Mouse (Mus musculus) testis, postnatal 14 days (tissue): Measurements from ENCODE around the gene Acbd4.

Experiments
- DNase-seq: peaks from one replicate; pipeline ENCODE4 v3.0.0; 2021; ENCODE audit warnings: low spot score

Gene Acbd4

DNA sequence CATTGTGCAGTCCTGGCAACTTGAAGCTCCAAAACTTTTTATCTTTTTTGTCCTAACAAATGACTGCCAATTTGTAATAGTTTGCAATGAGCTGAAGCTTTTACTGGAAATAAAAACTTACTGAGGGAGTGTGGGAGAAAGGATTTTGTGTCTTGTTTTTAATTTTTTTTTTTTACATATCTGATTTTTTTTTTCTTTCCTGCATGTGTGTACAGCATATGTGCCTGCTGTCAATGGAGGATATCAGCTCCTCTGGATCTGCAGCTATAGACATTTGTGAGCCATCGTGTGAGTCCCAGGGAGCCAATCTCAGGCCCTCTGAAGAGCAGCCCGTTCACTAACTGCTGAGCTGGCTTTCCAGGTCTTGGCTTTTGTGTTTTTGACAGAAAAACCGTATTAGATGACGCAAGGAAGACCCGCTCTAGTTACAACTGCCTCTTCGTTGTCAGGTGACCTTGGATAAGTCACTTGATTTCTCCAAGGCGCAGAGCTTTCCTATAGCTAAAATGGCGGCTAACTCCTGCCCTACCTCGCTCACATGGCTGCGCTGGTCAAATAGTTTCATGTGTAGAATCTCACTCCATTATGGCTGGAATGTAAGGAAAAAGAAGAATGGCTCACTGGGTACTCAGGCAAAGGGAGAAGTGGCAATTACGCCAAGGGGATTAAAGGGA lies 12.9 kb downstream of the Acbd4 start:
- DNase-seq: no peak

DNA sequence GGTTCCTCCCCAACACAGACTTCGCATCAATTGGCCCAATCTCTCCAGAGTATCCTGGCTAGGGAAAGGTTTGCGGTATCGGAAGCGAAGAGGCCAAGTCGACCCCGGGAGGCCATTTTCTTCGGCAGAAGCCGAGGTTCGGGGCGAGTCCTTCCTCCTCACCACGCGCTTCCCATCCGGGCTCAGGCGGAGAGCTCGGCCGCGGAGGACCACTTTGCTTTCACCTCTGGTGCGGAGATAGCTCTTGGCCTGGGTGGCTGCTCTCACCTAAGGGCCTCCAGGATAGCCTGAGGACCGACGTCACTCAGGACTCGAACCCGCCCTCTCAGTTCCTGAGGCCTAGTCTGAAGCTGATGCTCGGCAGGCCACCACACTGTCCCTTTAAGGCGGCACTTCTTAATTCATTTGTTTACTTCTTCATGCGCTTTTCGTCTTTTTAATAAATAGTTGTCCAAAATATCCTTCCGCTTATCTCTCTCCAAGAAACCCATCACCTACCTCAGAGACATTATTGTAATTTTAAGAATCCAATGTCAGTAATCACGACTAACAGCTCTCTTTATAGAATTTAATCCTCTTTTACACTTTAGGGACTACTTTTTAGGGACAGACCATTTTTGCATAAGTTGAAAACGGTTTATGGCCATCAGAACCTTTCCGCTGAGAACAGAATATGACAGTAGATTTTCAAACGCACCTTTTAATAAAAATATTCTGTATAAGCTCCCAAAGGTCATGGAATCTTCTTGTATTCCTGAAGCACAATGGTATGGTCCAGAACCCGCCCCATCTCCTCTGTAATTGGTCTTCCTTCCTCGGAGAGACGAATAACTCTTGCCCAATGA lies 13.9 kb downstream of the Acbd4 start:
- peak; percentile 89 for DNase-seq

DNA sequence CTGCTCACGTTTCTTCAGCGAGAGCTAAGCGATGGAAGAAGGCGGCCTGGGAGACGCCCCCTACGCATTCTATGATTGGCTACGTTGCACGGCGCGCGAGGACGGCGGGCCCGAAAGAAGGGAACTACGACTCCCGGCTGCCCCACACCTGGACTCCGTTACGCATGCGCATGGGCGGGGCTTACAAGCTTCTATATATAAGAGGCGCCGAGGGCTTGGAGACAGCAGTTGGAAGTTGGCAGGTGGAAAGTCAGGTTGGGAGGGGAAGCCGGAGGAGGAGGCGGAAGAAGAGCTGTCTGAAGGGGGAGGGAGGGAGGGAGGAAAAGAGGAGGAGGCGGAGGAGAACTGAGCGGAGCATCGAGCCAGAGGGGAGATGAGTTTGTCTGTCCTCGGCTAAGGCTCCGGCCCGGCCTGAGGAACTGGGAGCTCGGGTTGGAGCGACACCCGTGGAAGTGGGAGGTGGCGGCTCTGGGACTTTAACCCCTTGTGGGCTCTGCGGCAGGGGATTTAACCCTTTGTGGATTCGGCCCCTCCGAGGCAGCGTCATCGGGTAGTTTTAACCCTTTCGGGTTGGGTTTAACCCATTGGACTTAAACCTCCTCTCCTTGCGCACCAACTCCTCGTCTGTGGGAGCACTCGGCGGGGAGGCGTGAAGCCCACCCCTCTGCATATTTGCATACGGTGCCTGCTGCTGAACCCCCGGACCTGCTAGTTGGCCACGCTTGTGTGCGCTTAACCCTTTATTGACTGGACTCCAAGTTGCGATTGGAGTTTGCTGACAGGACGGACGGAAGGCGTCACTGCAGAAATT lies 14.7 kb downstream of the Acbd4 start, which contains the start of gene Hexim1:
Gene Hexim1 (plus strand): TSS at position 224 of the 811 bp plus-strand sequence.
- peak; percentile 99 for DNase-seq

- DNase-seq: peak; percentile 73
Observed at GRCm38 (mm10) chr11:103116959-103117590, 15.6 kb downstream of the Acbd4 start.

DNA sequence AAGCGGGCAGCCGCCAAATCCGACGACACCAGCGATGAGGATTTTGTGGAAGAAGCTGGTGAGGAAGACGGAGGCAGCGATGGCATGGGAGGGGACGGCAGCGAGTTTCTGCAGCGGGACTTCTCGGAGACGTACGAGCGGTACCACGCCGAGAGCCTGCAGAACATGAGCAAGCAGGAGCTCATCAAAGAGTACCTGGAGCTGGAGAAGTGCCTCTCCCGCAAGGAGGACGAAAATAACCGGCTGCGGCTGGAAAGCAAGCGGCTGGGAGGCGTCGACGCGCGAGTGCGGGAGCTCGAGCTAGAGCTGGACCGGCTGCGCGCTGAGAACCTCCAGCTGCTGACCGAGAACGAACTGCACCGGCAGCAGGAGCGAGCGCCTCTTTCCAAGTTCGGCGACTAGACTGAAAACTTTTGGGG lies 16.1 kb downstream of the Acbd4 start:
- no peak for DNase-seq

GRCm38 (mm10) chr11:103118866-103119265 lies 17.4 kb downstream of the Acbd4 start:
- DNase-seq: no peak

DNA sequence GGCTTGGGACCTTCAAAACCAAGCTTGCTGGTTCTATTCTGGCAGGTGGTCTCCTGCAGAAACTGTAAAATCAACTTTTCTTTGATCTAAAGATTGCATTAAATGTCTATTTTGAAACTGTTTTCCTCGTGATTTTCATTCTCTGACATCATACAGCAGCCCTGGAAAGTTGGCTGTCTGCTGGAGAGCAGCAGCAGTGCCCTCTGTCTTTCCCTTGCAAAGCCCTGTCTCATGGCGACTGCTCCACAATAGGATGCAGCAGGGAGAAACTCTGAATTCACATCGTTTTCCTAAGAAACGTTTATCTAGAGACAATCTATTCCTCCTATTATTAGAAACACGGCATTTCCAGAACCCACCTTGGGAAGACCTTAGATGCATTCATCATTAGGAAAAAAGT lies 18.1 kb downstream of the Acbd4 start:
- no peak for DNase-seq

DNA sequence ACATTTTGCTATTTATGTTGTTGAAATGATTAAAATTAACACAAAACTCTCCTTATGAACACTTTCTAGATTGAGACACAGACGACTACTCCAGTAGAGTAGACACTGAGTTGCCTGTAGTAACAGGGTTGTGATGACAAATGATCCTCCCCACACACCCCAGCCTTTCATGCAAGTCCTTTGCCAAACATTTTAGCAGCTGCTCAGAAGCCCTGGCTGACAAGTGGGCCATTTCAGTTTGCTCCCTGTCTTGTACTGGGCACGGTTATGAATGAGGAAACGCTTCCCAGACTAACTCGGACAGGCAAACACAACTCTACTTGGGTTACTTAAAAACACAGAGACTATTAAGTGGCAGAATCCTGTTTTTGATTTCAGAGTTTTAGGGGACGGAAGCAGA lies 18.8 kb downstream of the Acbd4 start:
- no peak for DNase-seq

GRCm38 (mm10) chr11:103131701-103132575 lies 30.5 kb downstream of the Acbd4 start, which contains the start of gene Hexim2:
Gene Hexim2 (plus strand): TSS chr11:103132429.
- peak; percentile 83 for DNase-seq

- peak; percentile 100 for DNase-seq
Observed at GRCm38 (mm10) chr11:103132576-103133455, 31.3 kb downstream of the Acbd4 start.

DNA sequence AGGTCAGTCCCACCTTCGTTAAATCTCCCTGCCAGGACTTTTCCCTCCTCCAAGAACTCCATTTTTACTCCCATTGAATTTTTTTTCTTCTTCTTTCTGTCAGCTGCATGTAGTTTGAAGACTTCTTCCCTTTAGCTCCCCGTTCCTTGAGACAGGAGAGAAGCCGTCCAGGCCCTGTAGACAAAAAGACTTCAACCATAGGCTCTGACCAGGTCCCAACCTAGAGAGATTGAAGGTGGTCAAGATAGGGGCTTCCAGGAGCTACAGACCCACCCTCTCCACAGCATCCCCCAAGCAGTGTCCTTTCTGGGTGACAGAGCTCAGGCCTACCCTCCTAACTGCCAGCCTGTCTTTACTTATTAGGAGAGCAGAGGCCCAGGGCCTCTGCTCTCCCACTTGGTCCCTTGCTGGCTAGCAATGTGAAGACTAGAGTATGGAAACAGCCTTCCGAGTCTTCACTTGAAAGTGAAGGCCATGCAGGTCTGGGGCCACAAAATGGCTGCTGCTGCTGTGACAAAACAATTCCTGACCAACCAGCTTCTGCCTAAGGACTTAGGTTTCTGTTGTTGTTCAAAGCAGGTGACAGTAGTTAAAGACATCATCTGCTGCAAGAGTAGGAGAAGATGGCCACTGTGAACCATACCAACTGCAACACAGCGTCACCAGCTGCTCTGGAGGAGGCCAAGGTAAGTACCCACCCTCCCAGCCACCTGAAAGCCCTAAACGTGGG lies 32.1 kb downstream of the Acbd4 start:
- peak; percentile 21 for DNase-seq

- peak; percentile 33 for DNase-seq
Observed at GRCm38 (mm10) chr11:103134221-103134620, 32.7 kb downstream of the Acbd4 start.

GRCm38 (mm10) chr11:103136039-103136577 lies 34.6 kb downstream of the Acbd4 start:
- no peak for DNase-seq

- DNase-seq: no peak
Observed at GRCm38 (mm10) chr11:103139951-103140762, 38.7 kb downstream of the Acbd4 start.

DNA sequence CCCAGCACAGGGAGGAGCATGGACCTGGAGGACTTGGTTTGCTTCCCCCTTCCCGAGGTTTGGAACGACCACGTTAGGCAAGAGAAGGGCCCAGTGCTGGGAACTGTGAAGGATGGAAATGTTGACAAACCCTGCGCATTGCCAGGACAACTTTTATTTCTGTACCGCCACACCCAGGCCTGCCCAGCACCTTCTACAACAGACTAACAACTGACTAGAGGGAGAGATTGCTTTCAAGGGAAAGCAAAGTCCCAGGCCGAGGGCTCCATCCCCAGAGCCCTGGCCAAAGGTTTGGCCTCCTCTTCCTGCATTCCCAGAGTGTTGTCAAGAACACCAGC lies 39.2 kb downstream of the Acbd4 start:
- DNase-seq: no peak

- DNase-seq: peak; percentile 76
Observed at GRCm38 (mm10) chr11:103141101-103141943, 39.8 kb downstream of the Acbd4 start.

- no peak for DNase-seq
Observed at GRCm38 (mm10) chr11:103141944-103142255, 40.4 kb downstream of the Acbd4 start.
